In genomic region chr2:51055339-51055738, GRCm38 (mm10) we compare ENCODE assay signal across 9 mouse cellular contexts.
"Had no signal": no experiment of that assay in that cellular context is flagged by ENCODE, and none has a peak within 500 bp of the region (broad histone marks: within the 10 kb centered on the region; RNA-seq: fewer than 3 reads in every experiment).

No protein-coding gene starts in this region.

- H3K4me3 ChIP-seq: limb, embryonic 12.5 days; neural tube, embryonic 12.5 days had no signal

- H3K4me2 ChIP-seq: limb, embryonic 12.5 days; liver, embryonic 11.5 days; neural tube, embryonic 12.5 days had no signal

- H3K36me3 ChIP-seq: limb, embryonic 12.5 days; neural tube, embryonic 12.5 days had no signal

- H3K27me3 ChIP-seq: limb, embryonic 12.5 days; neural tube, embryonic 12.5 days had no signal

- DNase-seq: layer of hippocampus, adult 9-11 months; layer of hippocampus, postnatal 36 days; lung, postnatal 36 days; midbrain, embryonic 14.5 days; thymus, adult 18-20 months; thymus, postnatal 14 days had no signal

- H3K27ac ChIP-seq: limb, embryonic 12.5 days; neural tube, embryonic 12.5 days had no signal

- H3K9me3 ChIP-seq: limb, embryonic 12.5 days; neural tube, embryonic 12.5 days had no signal

- H3K9ac ChIP-seq: limb, embryonic 12.5 days; neural tube, embryonic 12.5 days had no signal
